Mouse (Mus musculus) spleen, postnatal 36 days (tissue): ENCODE data around the gene Lpar2.

Experiments used
- DNase-seq, 2 experiments: peaks; one replicate each; pipeline ENCODE4 v3.0.0; 2022; ENCODE audit warnings: low spot score in 2 of 2, mixed read lengths in 1 of 2

The Lpar2 gene

DNA sequence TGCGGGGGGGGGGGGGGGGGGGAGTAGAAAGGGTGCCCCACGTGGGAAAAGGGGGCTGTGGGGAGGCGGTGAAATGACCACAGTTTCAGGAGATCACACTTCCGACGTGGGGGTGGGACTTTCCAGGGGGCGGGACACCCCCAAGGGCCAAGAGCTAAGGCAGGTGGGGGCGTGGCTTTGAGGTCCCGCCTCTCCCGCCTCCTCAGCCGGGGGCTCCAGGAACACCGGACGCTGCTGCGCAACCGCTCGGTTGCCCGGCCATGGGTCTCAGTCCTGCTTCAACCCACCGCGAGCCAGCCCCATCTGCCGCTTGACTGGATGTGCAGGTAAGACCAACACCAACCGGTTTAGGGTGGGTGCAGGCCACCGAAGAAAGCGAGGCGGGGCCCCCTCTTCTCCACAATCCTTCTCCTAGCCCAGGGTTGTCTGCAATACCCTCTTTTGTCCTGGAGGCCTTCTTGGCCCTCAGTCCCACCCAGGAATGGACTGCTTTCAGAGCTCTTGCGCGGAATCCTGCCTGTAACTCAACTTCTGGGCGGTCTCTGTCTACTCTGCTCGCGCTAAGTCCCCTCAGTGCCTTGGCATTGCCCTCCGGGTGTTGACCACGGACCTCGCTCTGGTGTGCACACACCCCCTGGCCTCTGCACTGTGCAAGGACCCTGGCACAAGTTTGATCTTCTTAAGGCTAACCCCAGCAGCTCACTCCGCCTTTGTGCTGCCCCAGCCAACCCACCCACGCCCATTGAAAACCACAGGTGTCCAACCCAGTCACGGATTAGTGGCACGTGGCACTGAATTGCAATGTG, at the start of gene Lpar2:
Gene Lpar2 (plus strand): TSS at position 44 of the 806 bp plus-strand sequence.
- DNase-seq: peak; percentile 77 to 79

DNA sequence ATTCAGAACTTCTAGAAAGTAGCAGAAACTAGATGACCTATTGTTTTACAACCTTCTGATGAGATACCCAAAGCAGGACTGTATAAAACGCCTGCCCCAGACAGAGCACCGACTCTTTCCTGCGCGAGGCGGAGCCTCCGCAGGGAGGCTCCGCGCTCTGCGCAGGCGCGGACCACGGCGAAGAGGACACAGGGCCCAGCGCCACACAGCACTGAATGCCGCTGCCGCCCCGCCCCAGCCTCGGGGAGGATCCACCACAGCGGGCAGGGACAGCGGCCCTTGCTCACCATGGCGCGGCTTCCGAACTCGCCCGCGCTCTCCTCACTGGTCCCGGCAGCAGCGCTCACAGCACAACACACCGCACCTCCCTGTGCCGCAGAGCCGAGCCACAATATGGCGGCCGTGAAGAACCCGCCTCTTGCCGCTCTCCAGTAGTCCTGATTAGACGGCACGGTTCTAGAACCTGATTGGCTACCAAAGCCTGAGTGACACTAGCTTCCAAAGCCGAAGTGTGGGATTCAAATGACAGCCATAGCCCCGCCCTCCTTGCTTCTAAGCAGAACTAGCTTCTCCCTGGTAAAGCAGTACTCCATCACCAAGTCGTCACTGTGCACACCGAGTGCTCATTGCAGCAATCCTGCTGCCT, 47.6 kb upstream of the Lpar2 start, which contains the start of gene Gm20422:
Gene Gm20422 (minus strand): TSS at position 384 of the 646 bp plus-strand sequence.
- DNase-seq: peak; percentile 91 to 94

DNA sequence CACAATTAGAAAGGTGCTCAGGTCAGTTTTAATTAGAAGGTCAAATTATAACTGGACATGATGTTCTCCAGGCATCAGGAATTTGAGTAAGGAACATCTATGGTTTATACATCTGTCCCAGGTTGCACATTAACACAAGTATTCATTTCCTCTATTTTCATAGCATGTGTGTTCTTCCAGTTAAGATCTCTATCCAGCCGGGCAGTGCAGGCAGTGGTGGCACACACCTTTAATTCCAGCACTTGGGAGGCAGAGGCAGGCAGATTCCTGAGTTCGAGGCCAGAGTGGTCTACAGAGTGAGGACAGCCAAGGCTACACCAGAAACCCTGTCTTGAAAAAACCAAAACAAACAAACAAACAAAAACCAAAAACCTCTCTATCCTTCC, 47.1 kb upstream of the Lpar2 start:
- no peak for DNase-seq

DNA sequence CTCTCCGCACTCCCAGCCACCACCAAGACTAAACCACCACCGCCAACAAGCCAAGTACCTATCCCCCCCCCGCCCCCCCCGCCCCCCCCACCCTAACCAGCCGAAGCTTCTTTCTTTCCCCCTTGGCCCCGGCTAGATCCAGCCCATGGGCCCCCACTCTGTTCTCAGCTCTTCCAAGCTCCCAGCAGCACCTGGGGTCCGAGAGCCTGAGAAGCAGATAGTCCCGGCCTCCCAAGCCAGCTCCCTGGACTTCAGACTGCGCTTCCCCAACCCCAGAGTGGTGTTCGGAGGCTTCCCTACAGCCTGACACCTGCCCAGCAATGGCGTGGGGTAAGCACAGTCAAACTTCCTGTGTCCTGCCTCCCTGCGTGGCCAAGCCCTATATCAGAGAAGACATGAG, 45.1 kb upstream of the Lpar2 start:
- no peak for DNase-seq

DNA sequence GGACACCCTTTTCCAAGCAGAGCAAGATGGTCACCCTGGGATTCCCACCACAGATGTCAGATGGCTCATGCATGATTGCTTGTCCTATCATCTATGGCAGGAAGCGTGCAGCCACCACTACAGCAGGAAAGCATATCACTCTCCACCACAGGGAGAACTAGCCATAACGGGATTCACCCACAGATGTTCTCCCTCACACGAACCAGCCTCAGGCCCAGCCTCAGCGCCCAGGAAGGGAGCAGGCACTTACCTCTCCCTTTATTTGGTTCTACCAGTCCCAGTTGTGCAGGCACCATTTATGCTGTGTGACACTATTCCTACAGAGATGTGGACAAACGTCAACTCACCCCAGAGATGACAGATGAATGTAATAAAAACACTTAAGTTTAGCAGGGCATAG, 33.1 kb upstream of the Lpar2 start:
- DNase-seq: no peak

DNA sequence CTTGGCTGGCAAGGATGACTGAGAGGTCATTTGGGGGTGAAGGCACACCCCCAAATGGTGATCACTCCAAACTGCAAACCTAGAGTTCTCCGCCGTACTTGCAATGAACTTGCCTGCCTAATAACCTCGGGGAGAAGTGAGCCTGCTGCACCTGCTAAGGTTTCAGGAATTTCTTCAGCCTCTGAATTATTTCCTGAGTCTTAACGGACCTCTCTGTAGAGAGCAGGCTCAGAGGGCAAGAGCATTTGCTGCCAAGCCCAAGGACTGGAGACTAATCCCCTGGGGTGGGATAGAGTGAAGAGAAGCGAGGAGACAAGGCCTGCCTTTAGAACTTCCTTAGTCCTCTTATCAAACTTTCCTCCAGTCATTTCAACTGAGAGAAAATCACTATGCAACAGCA, 32.5 kb upstream of the Lpar2 start:
- no peak for DNase-seq

DNA sequence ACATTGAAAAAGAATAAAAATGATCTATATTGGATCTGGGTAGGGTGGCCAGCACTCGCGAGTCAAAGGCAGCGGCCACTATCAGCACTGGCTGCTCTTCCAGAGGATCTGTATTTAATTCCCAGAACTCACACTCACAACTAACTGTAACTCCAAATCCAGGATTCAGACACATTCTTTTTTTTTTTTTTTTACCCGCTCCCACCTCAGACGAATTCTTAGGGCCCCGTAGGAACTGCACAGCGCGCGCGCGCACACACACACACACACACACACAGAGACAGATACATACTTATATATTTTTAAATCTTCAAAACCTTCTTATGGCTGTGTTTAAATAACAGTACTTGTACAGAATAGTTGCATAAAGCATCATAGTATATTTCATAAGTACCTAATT, 31.9 kb upstream of the Lpar2 start:
- DNase-seq: no peak

DNA sequence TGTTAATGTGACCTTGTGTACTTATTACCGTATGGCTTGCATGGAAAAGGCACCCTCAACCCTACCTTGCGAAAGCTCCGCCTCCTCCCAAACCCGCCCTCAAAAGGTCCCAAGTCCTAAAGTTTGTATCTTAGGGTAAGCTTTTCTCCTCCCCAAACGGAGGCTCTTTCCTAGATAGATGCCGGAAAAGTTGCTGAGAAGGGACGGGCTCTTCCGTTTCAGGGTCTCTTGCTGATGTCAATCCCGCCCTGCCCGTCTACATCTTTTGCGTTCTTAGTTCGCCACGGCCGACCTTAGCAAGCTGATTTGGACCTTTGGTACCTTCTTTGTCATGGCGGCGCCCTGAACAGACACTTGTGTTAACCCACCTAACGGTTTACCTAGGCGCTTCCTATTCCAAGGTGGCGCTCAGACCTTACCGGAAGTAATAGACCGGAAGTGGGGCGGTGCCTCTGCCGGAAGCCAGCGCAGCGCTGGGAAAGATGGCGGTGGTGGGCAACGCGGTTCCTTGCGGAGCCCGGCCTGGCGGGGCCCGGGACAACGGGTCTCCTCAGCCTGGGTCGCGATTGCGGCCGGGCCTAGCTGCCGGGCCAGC, 31.4 kb upstream of the Lpar2 start, which contains the start of the genes Atp13a1 and Zfp866:
Gene Atp13a1 (plus strand): TSS at position 391 of the 595 bp plus-strand sequence.
Gene Zfp866 (minus strand): TSS at position 406 of the 595 bp plus-strand sequence.
- DNase-seq: peak; percentile 90 to 92

DNA sequence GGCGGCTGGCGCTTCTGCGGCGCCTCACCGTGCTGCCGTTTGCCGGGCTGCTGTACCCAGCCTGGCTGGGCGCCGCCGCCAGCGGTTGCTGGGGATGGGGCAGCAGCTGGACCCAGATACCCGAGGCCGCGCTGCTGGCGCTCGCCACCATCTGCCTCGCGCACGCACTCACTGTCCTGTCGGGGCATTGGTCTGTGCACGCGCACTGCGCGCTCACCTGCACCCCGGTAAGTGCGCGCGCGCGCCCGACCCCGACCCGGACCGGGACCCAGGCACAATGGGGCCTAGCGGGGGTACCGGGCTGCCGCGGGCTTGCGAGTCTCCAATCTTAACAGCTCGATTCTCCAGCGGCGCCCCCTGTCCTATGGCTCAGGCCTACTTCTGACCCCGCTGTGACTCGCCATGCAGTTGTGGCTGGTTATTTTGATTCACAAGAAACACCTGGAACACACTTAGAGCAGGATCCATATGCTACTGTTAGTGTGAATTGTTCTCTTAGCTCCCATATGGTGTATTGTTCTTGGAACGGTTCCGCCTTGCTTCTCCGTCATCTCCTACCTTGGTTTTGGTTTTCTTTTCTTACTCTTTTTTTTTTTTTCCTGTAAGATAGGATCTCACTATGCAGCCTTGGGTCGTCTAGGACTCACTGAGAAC, 30.7 kb upstream of the Lpar2 start:
- peak; percentile 32 to 36 for DNase-seq

DNA sequence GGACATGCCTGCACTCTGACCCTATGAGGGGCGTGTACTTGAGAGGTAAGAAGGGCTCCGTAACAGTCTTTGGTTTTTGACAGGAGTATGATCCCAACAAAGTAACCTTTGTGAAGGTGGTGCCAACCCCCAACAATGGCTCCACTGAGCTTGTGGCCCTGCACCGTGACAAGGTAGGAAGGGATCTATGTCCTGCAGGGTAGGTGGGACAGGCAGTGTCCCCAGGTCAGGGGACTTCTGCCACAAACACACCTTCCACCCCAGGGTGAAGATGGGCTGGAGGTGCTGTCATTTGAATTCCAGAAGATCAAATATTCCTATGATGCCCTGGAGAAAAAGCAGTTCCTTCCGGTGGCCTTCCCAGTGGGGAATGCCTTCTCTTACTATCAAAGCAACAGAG, 28.6 kb upstream of the Lpar2 start:
- DNase-seq: no peak

DNA sequence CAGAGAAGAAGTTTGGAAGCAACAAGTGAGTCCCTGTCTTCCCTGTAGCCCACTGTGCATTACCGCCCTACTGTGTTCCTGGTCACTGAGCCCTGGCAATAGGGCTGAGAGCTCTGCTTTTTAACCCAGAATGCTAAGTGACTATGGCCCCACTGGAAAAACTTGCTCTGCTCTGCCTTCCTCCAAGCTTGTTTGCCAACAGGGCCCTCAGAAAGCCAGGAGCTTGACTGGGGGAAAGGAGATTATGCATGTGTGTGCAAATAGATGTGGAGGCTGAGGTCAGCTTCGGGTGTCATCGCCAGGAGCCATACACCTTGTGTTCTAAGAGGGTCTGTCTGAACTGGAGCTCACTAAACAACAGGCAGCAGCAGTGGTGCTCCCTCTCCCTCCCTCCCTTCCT, 28.1 kb upstream of the Lpar2 start:
- DNase-seq: no peak

DNA sequence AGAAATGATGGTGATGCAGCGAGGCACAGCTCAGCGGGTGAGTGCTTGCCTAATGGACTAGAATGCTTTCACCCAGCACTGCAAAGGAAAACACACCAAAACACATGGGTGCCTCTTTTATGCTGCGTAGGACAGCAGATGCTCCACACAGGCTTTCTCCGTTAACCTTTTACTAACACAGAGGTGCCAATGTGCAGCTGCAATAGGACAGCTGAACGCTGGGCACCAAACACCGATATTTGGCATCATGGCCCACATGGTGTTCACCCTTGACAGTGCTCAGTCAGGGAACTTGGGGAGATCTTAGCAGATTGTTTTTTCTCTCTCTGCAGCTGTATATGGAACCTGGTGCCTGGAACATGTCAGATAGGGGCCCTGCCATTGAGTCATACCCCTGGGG, 27.3 kb upstream of the Lpar2 start:
- DNase-seq: no peak

DNA sequence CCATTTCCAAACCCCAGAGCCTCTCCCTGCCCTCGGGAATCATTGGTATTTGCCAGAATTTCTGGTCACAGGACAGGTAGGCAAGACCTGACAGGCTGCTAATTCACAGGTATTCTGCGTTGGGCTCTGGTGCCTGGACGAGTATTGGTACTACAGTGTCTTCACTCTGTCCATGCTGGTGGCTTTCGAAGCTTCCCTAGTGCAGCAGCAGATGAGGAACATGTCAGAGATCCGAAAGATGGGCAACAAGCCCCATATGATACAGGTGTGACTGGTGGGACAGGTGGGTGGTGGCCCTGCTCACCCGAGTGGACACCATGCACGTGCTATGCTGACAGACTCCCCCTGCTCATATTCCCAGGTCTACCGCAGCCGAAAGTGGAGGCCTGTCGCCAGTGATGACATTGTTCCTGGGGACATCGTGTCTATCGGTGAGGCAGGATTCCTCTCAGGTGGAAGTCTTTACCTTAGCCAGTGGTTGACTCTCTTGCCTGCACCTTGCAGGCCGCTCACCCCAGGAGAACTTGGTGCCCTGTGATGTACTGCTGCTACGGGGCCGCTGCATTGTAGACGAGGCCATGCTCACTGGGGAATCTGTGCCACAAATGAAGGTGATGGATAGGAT, 25.4 kb upstream of the Lpar2 start:
- DNase-seq: no peak

DNA sequence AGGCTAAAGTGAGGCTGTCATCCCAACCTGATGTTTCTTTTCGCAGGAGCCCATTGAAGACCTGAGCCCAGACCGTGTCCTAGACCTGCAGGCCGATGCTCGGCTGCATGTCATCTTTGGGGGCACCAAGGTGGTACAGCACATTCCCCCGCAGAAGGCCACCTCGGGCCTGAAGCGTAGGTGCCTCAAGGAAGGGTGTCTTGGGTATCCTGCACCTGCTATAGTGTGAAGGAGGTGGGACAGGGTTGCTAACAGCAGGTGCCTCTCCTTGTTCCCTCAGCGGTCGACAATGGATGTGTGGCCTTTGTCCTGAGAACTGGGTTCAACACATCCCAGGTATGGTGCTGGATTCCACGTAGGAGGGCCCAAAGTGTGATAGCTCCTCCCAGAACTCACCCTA, 24.6 kb upstream of the Lpar2 start:
- no peak for DNase-seq

DNA sequence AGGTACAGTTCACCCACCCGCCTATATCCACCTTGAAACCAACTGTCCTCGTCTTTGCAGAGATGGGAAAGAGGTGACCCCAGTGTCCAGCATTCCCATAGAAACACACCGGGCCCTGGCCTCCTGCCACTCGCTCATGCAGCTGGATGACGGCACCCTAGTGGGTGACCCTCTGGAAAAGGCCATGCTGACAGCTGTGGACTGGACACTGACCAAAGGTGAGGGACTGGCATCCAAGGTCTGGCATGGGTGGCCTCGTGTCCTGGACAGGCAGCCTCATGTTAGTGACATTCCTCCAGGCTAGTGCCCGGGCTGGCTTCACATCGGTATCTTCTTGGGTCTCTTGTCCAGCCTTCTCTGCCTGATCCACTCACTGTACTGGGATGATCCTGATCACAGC, 23.0 kb upstream of the Lpar2 start:
- DNase-seq: no peak

DNA sequence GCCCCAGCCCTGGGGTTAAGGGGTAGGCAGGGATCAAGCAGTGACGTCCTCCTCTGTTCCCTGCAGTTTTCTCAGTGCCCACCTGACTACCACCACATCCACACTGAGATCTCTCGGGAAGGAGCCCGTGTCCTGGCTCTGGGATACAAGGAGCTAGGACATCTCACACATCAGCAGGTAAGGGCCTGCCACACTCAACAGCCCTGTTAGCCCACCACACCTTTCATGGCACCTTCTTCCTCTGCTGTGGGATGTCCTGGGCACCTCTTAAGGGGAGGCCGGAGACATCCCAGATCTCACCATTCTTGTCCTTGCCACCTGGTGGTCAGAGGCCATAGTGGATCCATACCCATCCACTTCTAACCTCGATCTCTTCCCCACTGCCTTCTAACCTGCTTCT, 22.3 kb upstream of the Lpar2 start:
- DNase-seq: no peak

DNA sequence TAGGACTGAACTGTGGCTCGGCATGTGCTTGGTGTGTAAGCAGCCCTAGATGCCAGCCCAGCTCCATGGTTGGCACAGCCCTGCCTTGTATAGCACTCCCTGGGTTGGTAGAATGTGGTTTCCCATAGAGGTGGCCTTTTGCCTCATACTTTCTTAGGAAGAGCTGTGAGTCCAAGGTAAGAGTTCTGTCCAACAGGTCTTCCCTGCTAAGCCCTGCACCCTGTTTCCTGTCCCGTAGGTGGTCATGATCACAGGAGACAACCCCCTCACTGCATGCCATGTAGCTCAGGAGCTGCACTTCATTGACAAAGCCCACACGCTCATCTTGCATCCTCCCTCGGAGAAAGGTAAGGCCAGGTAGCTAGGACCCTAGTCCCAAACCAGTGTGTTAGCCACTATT, 20.4 kb upstream of the Lpar2 start:
- DNase-seq: no peak

DNA sequence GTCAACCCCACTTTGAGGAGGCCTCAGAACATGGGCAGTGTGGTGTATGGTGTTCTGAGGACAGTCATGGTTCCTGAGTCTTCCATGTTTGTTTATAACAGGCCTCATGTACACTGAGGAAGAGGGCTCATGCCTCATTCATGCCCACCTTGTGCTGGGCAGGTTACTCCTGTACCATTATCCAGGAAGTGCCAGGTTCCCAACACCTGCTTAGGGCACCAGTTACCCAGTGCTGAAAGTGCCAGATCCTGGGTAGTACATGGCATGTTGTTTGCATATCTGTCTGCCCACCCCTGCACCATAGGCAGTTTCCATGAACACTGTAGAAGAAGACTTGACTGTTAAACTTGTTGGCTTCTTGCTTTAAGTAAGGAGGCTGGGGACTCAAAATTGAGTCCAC, 20.0 kb upstream of the Lpar2 start:
- DNase-seq: no peak

DNA sequence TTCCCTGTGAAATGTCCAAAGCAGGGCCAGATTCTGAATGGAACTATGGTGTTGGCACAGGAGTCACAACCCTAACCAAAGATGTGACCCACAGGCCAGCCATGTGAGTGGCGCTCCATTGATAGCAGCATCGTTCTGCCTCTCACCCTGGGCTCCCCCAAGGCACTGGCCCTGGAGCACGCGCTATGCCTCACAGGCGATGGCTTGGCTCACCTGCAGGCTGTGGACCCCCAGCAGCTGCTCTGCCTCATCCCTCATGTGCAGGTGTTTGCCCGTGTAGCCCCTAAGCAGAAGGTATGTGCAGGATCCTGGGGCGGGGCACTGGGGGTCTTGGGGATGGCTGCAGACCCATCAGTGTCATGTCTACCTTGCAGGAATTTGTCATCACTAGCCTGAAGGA, 18.9 kb upstream of the Lpar2 start:
- no peak for DNase-seq

DNA sequence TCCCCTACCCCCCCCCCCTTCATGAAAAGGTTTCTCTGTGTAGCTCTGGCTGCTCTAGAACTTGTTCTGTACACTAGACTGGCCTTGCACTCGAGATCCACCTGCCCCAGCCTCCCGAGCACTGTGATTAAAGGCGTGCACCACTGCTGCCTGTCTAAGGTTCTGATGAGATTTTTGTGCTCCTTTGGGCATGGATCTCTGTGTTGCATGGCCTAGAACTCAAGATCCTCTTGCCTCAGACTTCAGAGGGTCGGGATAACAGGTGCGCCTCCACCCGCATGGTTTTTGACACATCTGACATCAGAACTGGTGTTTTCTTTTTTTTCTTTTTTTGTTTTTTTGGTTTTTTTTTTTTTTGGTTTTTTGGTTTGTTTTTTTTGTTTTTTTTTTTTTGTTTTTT, 17.7 kb upstream of the Lpar2 start:
- no peak for DNase-seq

DNA sequence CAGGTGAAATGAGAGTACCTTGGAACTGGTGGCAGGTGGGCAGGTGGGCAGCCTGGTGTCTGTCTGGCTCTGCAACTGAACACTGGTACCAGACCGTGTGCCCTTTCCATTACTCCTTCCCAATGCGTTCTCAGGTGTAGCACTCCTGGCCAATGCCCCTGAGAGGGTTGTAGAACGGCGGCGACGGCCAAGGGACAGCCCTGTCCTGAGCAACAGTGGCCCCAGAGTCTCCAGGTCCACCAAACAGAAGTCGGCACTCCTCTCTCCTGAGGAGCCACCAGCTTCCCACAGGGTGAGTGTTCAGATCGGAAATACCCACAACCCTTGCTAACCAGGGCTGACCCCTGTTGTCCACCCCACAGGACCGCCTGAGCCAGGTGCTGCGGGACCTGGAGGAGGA, 17.1 kb upstream of the Lpar2 start:
- DNase-seq: no peak

DNA sequence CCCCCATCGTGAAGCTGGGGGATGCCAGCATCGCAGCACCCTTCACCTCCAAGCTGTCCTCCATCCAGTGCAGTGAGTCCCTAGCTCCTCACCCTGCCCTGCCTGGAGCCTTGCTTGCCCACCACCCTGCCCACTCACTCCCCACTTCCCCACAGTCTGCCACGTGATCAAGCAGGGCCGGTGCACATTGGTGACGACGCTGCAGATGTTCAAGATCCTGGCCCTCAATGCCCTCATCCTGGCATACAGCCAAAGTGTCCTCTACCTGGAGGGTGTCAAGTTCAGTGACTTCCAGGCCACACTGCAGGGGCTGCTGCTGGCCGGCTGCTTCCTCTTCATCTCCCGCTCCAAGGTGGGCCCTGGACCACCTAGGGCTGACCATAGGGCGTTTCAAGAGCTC, 16.7 kb upstream of the Lpar2 start:
- DNase-seq: no peak
